Mouse (Mus musculus) heart, embryonic 13.5 days (tissue): ENCODE results near the gene Ppm1l. TPM values are rescaled to one million over a fixed set of nuclear protein-coding genes. Genes with fewer than 3 reads are reported as not detected.
"Not testable (repeated sequence)": the region's sequence is repeated elsewhere in the genome, so short reads cannot be mapped to it uniquely, and the experiment has no call there.

ENCODE experiments used
- ATAC-seq: fragments of 200-750 bp; cut with Nextera tagmentation; 2 replicates; pipeline ENCODE4 v1.8.0; 2017; ENCODE audit warnings: moderate TSS enrichment; ENCODE audit not compliant: insufficient number of reproducible peaks, low FRiP score, low TSS enrichment; ENCODE audit errors: extremely low read depth
- H3K27ac ChIP-seq: fragments of 300-500 bp; sonication (generic); replicated peaks from 2 replicates; pipeline ENCODE4 v1.5.1; 2015; ENCODE audit warnings: moderate library complexity, mild to moderate bottlenecking, inconsistent platforms
- H3K27me3 ChIP-seq: fragments of 300-500 bp; sonication (generic); replicated peaks from 2 replicates; pipeline ENCODE4 v1.6.1; 2015; ENCODE audit warnings: mild to moderate bottlenecking, inconsistent platforms
- H3K36me3 ChIP-seq: fragments of 300-500 bp; sonication (generic); 2 replicates; pipeline ENCODE4 v1.6.1; 2015; ENCODE audit warnings: mild to moderate bottlenecking, inconsistent platforms
- H3K4me1 ChIP-seq: fragments of 300-500 bp; sonication (generic); 2 replicates; pipeline ENCODE4 v1.6.1; 2015; ENCODE audit warnings: inconsistent platforms
- H3K4me2 ChIP-seq: fragments of 300-500 bp; sonication (generic); 2 replicates; pipeline ENCODE4 v1.6.1; 2015; ENCODE audit warnings: inconsistent platforms, mild to moderate bottlenecking, moderate library complexity
- H3K4me3 ChIP-seq: fragments of 300-500 bp; sonication (generic); 2 replicates; pipeline ENCODE4 v1.5.1; 2015; ENCODE audit warnings: moderate library complexity, mild to moderate bottlenecking, inconsistent platforms
- H3K9ac ChIP-seq: fragments of 300-500 bp; sonication (generic); 2 replicates; pipeline ENCODE4 v1.6.1; 2015; ENCODE audit warnings: inconsistent platforms, mild to moderate bottlenecking, moderate library complexity
- H3K9me3 ChIP-seq: fragments of 300-500 bp; sonication (generic); 2 replicates; pipeline ENCODE4 v1.6.1; 2016; ENCODE audit warnings: inconsistent platforms
- WGBS: fragments of 180-500 bp; shearing (Covaris S2); methylation state at CpG from one replicate; pipeline ENCODE4 v1.1.7; 2015; ENCODE audit warnings: mixed read lengths; 5-methylcytosine and 5-hydroxymethylcytosine counted together
- polyA plus RNA-seq: library from polyadenylated mRNA; unstranded; fragments of >200 nt; fragmentation: Nextera tagmentation; extraction: Ambion mirVana; gene quantifications from 2 replicates; pipeline ENCODE4 v1.2.1, GENCODE M21; 2015

Ppm1l gene
- polyA plus RNA-seq, 1 experiment from 2014 or later = 7.4 TPM

DNA sequence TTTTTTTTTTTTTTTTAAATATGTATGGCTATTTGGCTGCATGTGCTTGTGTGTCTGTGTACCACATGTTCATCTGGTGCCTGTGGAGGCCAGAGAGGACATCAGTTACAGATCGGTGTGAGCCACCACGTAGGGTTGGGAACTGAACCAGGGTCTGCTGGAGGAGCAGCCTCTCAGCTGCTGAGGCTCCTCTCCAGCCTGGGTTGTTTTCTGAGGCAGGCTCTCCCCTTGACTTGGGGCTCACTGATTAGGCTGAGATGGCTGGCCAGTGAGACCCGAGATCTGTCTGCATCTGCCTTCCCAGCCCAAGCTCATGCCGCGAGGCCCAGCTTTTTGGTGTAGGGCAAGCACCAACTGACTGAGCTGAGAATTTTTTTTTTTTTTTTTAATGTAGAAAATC lies 57.9 kb downstream of the Ppm1l start:
- no peak overlapping the region for H3K9ac ChIP-seq
- H3K27ac ChIP-seq = no peak overlapping the region
- H3K4me3 ChIP-seq = no peak overlapping the region
- WGBS = 81% methylated on average over 5 of the region's 5 CpGs
- peaks cover 3% of the 10 kb centered on the region; the same call in 1 of the 2 replicates for H3K4me1 ChIP-seq
- H3K9me3 ChIP-seq = peaks cover 4% of the 10 kb centered on the region; the same call in 1 of the 2 replicates
- no peaks in the 10 kb centered on the region for H3K36me3 ChIP-seq
- no peak overlapping the region for H3K4me2 ChIP-seq
- no peak for ATAC-seq
- H3K27me3 ChIP-seq = no peaks in the 10 kb centered on the region

DNA sequence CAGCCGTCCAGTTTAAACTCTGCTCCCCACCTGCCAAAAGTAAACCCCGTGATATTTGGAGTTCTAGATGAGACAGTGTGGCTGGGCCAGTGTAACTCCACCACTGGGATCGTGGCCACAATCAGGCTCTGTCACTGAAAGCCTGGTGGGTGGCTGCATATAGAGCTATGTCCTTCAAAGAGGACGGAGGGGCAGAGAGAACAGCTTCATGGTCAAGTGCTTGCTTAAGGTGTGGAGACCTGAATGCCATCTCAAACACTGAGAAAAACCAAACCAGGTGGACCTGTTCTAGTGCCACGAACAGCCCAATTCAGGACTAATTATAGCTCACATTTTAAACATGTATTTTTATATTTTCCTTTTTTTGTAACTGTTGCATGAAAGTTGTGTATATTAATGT lies 58.3 kb downstream of the Ppm1l start:
- 67% methylated on average over 5 of the region's 5 CpGs for WGBS
- ATAC-seq = no peak
- Histone ChIP-seq H3K4me1 (peaks cover 3% of the 10 kb centered on the region; the same call in 1 of the 2 replicates), H3K27me3 (no peaks in the 10 kb centered on the region), H3K4me2 (no peak overlapping the region), H3K27ac (no peak overlapping the region), H3K36me3 (no peaks in the 10 kb centered on the region), H3K9ac (no peak overlapping the region), H3K9me3 (peaks cover 4% of the 10 kb centered on the region; the same call in 1 of the 2 replicates), H3K4me3 (no peak overlapping the region)

DNA sequence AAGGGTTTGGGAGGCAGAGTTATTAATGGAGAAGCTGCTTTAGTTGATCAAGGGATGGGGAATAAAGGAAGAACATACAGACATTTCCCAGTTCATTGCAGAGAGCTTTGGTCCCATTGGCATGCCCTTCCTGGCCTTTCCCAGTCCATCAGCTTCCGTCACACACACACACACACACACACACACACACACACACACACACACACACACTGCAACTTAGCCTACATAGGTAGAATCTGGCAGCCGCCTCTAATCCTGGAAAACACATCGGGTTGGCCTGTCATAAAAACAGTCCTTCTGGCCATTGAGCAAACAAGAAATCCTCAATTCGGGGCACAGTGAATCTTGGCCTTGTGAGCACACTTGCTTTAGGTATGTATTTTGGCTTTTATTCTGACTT lies 64.6 kb downstream of the Ppm1l start:
- H3K27me3 ChIP-seq = no peaks in the 10 kb centered on the region
- no peak overlapping the region for H3K4me3 ChIP-seq
- no peak overlapping the region for H3K27ac ChIP-seq
- 0 out of 2 replicates have a peak, but pooled peaks cover 4% of the 10 kb centered on the region for H3K9me3 ChIP-seq
- H3K36me3 ChIP-seq = no peaks in the 10 kb centered on the region; the same call in 1 of the 2 replicates
- H3K4me2 ChIP-seq = no peak overlapping the region
- no peak for ATAC-seq
- whole genome bisulfite sequencing = 84% methylated on average over 3 of the region's 4 CpGs
- H3K4me1 ChIP-seq = no peaks in the 10 kb centered on the region
- no peak overlapping the region for H3K9ac ChIP-seq

DNA sequence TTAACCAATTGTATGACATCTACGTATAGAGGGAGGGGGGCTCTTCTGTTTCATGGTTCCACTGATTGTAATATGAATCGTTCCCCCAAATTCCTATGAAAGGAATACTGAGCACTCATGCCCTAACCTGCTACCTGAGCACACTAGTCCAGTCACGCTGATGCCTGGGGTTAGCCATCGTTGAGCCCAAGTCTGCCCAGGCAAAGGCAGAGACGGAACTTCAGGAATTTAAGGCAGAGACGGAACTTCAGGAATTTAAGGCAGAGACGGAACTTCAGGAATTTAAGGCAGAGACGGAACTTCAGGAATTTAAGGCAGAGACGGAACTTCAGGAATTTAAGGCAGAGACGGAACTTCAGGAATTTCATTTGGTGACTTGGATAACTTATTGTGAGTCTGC lies 75.2 kb downstream of the Ppm1l start:
- not testable (repeated sequence) for H3K4me2 ChIP-seq, H3K27ac ChIP-seq, H3K36me3 ChIP-seq, H3K9me3 ChIP-seq, H3K4me1 ChIP-seq, H3K4me3 ChIP-seq, H3K9ac ChIP-seq, H3K27me3 ChIP-seq, ATAC-seq
- WGBS = 53% methylated on average over 10 of the region's 10 CpGs

DNA sequence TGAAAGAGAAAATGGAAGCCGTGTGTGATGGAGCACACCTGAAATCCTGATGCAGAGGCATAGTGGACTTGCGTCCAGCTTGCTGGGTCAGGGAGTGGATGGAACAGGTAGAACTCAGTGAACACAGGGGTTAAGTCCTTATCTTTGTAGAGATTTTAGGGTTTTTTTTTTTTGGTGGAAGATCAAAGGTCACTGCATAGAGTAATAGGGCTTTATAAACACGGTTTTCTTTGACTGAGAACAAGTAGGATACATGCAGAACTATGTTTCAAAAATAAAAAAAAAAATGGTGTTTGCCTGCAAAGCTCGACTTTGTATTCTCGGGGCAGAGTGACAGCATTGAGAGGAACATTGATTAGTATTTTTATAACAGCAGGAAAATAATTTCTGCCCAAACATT lies 75.6 kb downstream of the Ppm1l start:
- H3K36me3 ChIP-seq = no peaks in the 10 kb centered on the region
- peaks cover 10% of the 10 kb centered on the region; the same call in 1 of the 2 replicates for H3K4me1 ChIP-seq
- no peaks in the 10 kb centered on the region for H3K9me3 ChIP-seq
- no peak overlapping the region for H3K4me3 ChIP-seq
- H3K27me3 ChIP-seq = no peaks in the 10 kb centered on the region
- WGBS = 79% methylated on average over 5 of the region's 5 CpGs
- no peak for ATAC-seq
- no peak overlapping the region for H3K9ac ChIP-seq
- no peak overlapping the region for H3K27ac ChIP-seq
- H3K4me2 ChIP-seq = no peak overlapping the region

DNA sequence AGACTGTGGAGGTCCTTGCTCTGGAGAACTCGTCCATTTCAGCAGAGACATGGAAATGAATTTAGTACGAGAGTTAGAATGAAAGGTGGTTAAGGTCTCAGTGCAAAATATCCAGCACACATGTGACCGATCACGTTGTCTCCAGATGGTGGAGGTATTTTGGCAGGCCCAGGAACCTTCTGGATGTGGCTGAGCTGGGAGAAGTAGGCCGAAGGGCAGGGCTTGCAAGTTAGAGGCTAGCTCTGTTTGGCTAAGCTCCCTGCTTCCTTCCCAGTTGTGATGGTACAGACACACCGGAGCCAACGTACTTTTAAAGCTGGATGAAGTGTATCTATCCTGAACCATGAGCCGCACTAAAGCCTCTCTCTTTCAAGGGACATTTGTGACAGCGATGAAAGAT lies 76.4 kb downstream of the Ppm1l start:
- no peak overlapping the region for H3K4me2 ChIP-seq
- no peak for ATAC-seq

DNA sequence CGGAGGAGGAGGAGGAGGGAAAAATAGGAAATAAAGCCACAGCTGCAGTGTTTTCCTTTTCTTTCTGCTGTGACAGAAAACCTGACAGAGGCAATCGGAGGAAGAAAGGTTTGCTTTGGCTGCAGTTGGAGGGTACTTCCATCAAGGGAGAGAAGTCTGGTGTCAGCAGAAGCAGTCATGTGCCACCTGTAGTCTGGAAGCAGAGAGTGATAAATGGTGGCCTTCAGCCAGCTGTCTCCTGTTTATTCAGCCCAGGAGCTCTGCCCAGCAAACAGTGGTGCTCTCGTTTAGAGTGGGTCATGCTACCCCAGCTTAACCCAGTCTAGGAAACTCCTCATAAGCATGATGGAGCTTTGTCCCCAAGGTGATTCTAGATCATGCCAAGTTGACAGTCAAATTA lies 77.3 kb downstream of the Ppm1l start:
- ATAC-seq = no peak
- no peak overlapping the region for H3K27ac ChIP-seq
- no peaks in the 10 kb centered on the region for H3K27me3 ChIP-seq
- H3K4me1 ChIP-seq = peaks cover 10% of the 10 kb centered on the region; the same call in 1 of the 2 replicates
- no peaks in the 10 kb centered on the region for H3K9me3 ChIP-seq
- no peaks in the 10 kb centered on the region for H3K36me3 ChIP-seq
- no peak overlapping the region for H3K4me2 ChIP-seq
- no peak overlapping the region for H3K9ac ChIP-seq
- no peak overlapping the region for H3K4me3 ChIP-seq
- WGBS = 56% methylated on average over 3 of the region's 3 CpGs

More for the DNA sequence above, 76.4 kb downstream of the Ppm1l start:
- Histone ChIP-seq H3K9ac (no peak overlapping the region), H3K4me3 (no peak overlapping the region), H3K36me3 (no peaks in the 10 kb centered on the region), H3K27me3 (no peaks in the 10 kb centered on the region), H3K27ac (no peak overlapping the region), H3K4me1 (peaks cover 10% of the 10 kb centered on the region; the same call in 1 of the 2 replicates), H3K9me3 (no peaks in the 10 kb centered on the region)
- WGBS = 84% methylated on average over 9 of the region's 9 CpGs

DNA sequence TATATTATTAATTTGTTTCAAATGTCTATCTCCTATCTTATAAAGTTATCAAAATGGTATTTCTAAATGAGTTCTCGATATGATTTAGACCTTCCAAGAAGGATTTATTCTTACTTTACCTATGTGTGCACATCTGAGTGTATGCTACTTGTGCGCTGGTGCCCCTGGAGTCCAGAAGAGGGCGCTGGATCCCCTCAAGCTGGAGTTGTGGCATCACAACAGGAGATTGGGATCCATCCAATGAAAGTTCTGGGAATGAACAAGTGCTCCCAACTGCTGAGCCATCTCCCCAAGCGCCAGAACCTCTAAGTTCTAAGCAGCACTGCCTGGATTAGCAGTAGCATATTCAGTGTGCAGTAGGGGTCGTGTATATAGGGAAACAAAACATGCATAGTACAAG lies 78.4 kb downstream of the Ppm1l start:
- no peak overlapping the region for H3K9ac ChIP-seq
- no peaks in the 10 kb centered on the region for H3K9me3 ChIP-seq
- no peak overlapping the region for H3K4me3 ChIP-seq
- no peaks in the 10 kb centered on the region for H3K36me3 ChIP-seq
- ATAC-seq = no peak
- H3K4me1 ChIP-seq = peaks cover 10% of the 10 kb centered on the region; the same call in 1 of the 2 replicates
- no peak overlapping the region for H3K27ac ChIP-seq
- WGBS = 78% methylated on average over 5 of the region's 5 CpGs
- no peaks in the 10 kb centered on the region for H3K27me3 ChIP-seq
- no peak overlapping the region for H3K4me2 ChIP-seq

DNA sequence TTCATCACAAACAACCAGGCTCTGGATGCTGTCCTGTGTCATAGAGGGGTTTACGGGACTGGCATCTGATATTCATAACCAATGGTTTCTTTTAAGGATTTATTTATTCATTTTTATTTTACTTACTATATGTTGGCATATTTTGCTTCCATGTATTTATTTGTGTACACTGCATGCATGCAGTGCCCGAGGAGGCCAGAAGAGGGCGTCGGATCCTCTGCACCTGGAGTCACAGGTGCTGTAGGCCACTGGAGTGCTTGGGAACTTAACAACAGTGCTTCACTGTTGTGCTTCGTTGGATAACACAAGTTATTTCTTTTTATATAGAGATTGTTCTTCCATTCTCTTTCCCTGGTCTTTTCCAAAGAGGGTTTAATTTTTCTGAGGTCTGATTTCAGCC lies 81.1 kb downstream of the Ppm1l start:
- Histone ChIP-seq H3K4me2 (no peak overlapping the region), H3K36me3 (no peaks in the 10 kb centered on the region), H3K9ac (no peak overlapping the region), H3K4me1 (peaks cover 7% of the 10 kb centered on the region; the same call in 1 of the 2 replicates), H3K27me3 (no peaks in the 10 kb centered on the region), H3K4me3 (no peak overlapping the region), H3K9me3 (no peaks in the 10 kb centered on the region), H3K27ac (no peak overlapping the region)
- WGBS = 55% methylated on average over 5 of the region's 5 CpGs
- ATAC-seq = no peak

DNA sequence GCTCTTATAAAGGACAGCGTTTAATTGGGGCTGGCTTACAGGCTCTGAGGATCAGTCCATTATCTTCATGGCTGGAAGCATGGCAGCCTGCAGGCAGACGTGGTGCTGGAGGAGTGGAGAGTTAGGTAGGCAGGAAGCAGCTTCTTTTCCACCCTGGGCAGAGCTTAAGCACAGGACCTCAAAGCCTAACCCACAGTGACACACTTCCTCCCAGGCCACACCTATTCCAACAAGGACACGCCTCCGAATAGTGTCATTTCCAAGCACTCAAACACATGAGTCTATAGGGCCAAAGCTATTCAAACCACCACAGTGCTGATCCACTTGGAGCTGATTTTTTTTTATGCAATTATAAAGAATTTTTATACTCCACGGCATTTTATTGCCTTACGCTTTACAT lies 82.7 kb downstream of the Ppm1l start:
- H3K27me3 ChIP-seq = no peaks in the 10 kb centered on the region
- WGBS = 80% methylated on average over 6 of the region's 6 CpGs

DNA sequence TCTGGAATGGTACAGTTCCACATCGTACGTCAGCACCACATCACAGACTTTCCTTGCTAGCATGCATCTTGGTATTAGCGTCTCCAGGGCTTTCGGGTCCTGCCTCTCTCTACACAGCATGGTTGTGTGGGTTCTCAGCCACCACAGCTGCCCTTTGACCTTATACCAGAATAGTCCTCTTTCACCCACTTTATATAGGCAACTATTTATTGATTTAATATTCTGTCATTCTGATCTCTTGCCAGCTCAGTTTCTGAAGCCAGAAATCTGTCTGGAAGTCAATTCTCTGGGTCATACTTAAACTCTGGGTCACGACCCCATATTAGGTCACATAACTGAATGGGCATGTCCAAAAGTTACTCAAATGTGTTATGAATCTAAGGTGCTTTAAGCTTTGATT lies 86.5 kb downstream of the Ppm1l start:
- ATAC-seq = no peak
- Histone ChIP-seq H3K9ac (no peak overlapping the region), H3K36me3 (no peaks in the 10 kb centered on the region), H3K27me3 (no peaks in the 10 kb centered on the region), H3K4me2 (no peak overlapping the region), H3K27ac (no peak overlapping the region), H3K4me1 (no peaks in the 10 kb centered on the region), H3K4me3 (no peak overlapping the region), H3K9me3 (no peaks in the 10 kb centered on the region)
- 83% methylated on average over 5 of the region's 5 CpGs for WGBS

More for the DNA sequence above, 82.7 kb downstream of the Ppm1l start:
- H3K36me3 ChIP-seq = no peaks in the 10 kb centered on the region
- H3K4me3 ChIP-seq = no peak overlapping the region
- H3K27ac ChIP-seq = no peak overlapping the region
- H3K9me3 ChIP-seq = no peaks in the 10 kb centered on the region
- ATAC-seq = no peak
- no peak overlapping the region for H3K9ac ChIP-seq
- peaks cover 2% of the 10 kb centered on the region; the same call in 1 of the 2 replicates for H3K4me1 ChIP-seq
- H3K4me2 ChIP-seq = no peak overlapping the region

DNA sequence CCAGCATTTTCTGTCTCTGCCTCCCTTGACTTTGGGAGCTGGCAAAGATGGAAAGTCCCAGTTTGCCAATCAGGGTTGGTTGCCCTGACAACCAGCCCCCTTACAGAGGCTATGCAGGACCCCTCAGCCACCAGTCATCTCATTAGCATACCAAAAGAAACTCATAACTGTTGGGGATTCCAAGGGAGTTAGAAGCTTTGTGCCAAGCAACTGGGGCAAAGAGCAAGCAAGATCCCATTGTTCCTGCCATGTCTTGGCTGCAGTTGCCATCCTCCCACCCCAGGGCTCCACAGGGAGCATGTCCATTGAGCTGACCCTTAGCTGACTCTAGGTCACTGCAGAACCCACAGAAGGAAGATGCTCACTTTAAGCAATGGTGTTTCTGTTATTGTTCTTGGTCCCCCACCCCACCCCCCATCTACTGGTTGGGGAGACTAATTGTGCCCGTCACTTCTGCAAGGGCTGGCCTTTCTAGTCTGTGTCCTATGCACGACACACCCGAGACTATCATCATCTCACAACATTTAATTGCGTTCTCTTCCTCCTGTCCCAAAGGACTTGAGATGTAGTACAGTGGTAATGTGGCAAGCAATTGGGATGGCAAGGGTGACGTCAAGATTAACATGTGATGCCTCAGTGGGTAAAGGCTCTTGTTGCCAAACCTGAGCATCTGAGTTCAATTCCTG lies 89.7 kb downstream of the Ppm1l start:
- Histone ChIP-seq H3K9me3 (no peaks in the 10 kb centered on the region), H3K4me1 (no peaks in the 10 kb centered on the region), H3K4me2 (no peak overlapping the region), H3K4me3 (no peak overlapping the region), H3K9ac (no peak overlapping the region), H3K36me3 (no peaks in the 10 kb centered on the region), H3K27me3 (no peaks in the 10 kb centered on the region), H3K27ac (no peak overlapping the region)
- no peak for ATAC-seq
- WGBS = 80% methylated on average over 5 of the region's 5 CpGs
